Mouse (Mus musculus) stomach, postnatal 0 days (tissue): ENCODE data around the gene Trem3. TPM values are rescaled to one million over a fixed set of nuclear protein-coding genes. Genes with fewer than 3 reads are reported as not detected.

ENCODE experiments used
- ATAC-seq: fragments of 200-750 bp; cut with Nextera tagmentation; 2 replicates; pipeline ENCODE4 v1.8.0; 2017; ENCODE audit not compliant: low FRiP score, low TSS enrichment
- DNase-seq: peaks from one replicate; pipeline ENCODE4 v3.0.0-alpha.2; 2016; ENCODE audit warnings: low spot score
- H3K27ac ChIP-seq: fragments of 300-500 bp; sonication (generic); replicated peaks from 2 replicates; pipeline ENCODE4 v1.5.1; 2014; ENCODE audit warnings: mild to moderate bottlenecking, control low read depth
- H3K27me3 ChIP-seq: fragments of 300-500 bp; sonication (generic); 2 replicates; pipeline ENCODE4 v1.6.1; 2014; ENCODE audit warnings: low read length; ENCODE audit not compliant: control insufficient read depth, insufficient read depth
- H3K36me3 ChIP-seq: fragments of 300-500 bp; sonication (generic); 2 replicates; pipeline ENCODE4 v1.6.1; 2014; ENCODE audit warnings: low read length, mixed read lengths; ENCODE audit not compliant: control insufficient read depth, insufficient read depth
- H3K4me1 ChIP-seq: fragments of 300-500 bp; sonication (generic); replicated peaks from 2 replicates; pipeline ENCODE4 v1.6.1; 2014; ENCODE audit warnings: antibody characterized with exemption; ENCODE audit not compliant: control insufficient read depth, insufficient read depth
- H3K4me2 ChIP-seq: fragments of 300-500 bp; sonication (generic); replicated peaks from 2 replicates; pipeline ENCODE4 v1.6.1; 2014; ENCODE audit warnings: low read depth, mild to moderate bottlenecking, control low read depth, moderate library complexity
- H3K4me3 ChIP-seq: fragments of 300-500 bp; sonication (generic); 2 replicates; pipeline ENCODE4 v1.5.1; 2014; ENCODE audit warnings: low read depth, low read length, control low read depth
- H3K9ac ChIP-seq: fragments of 300-500 bp; sonication (generic); 2 replicates; pipeline ENCODE4 v1.6.1; 2014; ENCODE audit warnings: mild to moderate bottlenecking, low read length, control low read depth, mixed read lengths
- H3K9me3 ChIP-seq: fragments of 300-500 bp; sonication (generic); 2 replicates; pipeline ENCODE4 v1.6.1; 2016; ENCODE audit warnings: low read length; ENCODE audit not compliant: control insufficient read depth
- CTCF ChIP-seq: IDR thresholded peaks from 2 replicates; pipeline ENCODE4 v1.5.1; 2016; ENCODE audit warnings: antibody characterized with exemption, low read depth, mild to moderate bottlenecking, moderate library complexity
- EP300 ChIP-seq: optimal IDR thresholded peaks from 2 replicates; pipeline ENCODE3; 2016; ENCODE audit warnings: antibody characterized with exemption
- WGBS: fragments of 180-500 bp; shearing (Covaris S2); extraction: QIAGEN DNeasy Blood & Tissue Kit; methylation state at CpG from one replicate; pipeline ENCODE4 v1.1.7; 2014; 5-methylcytosine and 5-hydroxymethylcytosine counted together
- polyA plus RNA-seq: library from polyadenylated mRNA; unstranded; fragments of >200 nt; fragmentation: Nextera tagmentation; extraction: Ambion mirVana; gene quantifications from 2 replicates; pipeline ENCODE4 v1.2.1, GENCODE M21; 2015

Gene Trem3
- polyA plus RNA-seq, 1 experiment from 2014 or later: not detected

- Histone ChIP-seq H3K36me3 (no peaks in the 10 kb centered on the region), H3K4me3 (no peak overlapping the region), H3K9me3 (no peaks in the 10 kb centered on the region), H3K9ac (no peak overlapping the region), H3K27me3 (no peaks in the 10 kb centered on the region), H3K27ac (no peak overlapping the region), H3K4me2 (no peak overlapping the region), H3K4me1 (no peaks in the 10 kb centered on the region)
- ATAC-seq: no peak
- TF ChIP-seq CTCF (no peak), EP300 (no peak)
- DNase-seq: no peak
- WGBS: 13% methylated on average over 2 of the region's 2 CpGs
Observed at GRCm38 (mm10) chr17:48266138-48266537, 18.6 kb downstream of the Trem3 start.

- no peaks in the 10 kb centered on the region for H3K4me1 ChIP-seq
- H3K27ac ChIP-seq: no peak overlapping the region
- no peak overlapping the region for H3K4me2 ChIP-seq
- H3K9ac ChIP-seq: no peak overlapping the region
- WGBS: 28% methylated on average over 2 of the region's 2 CpGs
- H3K9me3 ChIP-seq: no peaks in the 10 kb centered on the region
- DNase-seq (no peak), ATAC-seq (no peak)
- no peak for TF ChIP-seq CTCF
- TF ChIP-seq EP300: no peak
- no peaks in the 10 kb centered on the region for H3K27me3 ChIP-seq
- H3K4me3 ChIP-seq: no peak overlapping the region
- no peaks in the 10 kb centered on the region for H3K36me3 ChIP-seq
Observed at GRCm38 (mm10) chr17:48266610-48267304, 19.2 kb downstream of the Trem3 start.

- H3K27ac ChIP-seq: no peak overlapping the region
- no peak for TF ChIP-seq EP300
- no peaks in the 10 kb centered on the region for H3K27me3 ChIP-seq
- ATAC-seq (no peak), DNase-seq (no peak)
- H3K9me3 ChIP-seq: no peaks in the 10 kb centered on the region
- no peaks in the 10 kb centered on the region for H3K36me3 ChIP-seq
- no peak overlapping the region for H3K4me3 ChIP-seq
- WGBS: 74% methylated on average over 1 of the region's 1 CpGs
- no peak overlapping the region for H3K4me2 ChIP-seq
- H3K4me1 ChIP-seq: no peaks in the 10 kb centered on the region
- no peak overlapping the region for H3K9ac ChIP-seq
Observed at GRCm38 (mm10) chr17:48267591-48267990, 20.0 kb downstream of the Trem3 start.

- TF ChIP-seq EP300 (no peak), CTCF (no peak)
- no peak overlapping the region for H3K27ac ChIP-seq
- no peak overlapping the region for H3K4me2 ChIP-seq
- H3K27me3 ChIP-seq: no peaks in the 10 kb centered on the region
- ATAC-seq (no peak), DNase-seq (no peak)
- no peaks in the 10 kb centered on the region for H3K4me1 ChIP-seq
- H3K9ac ChIP-seq: no peak overlapping the region
- no peaks in the 10 kb centered on the region for H3K9me3 ChIP-seq
- H3K36me3 ChIP-seq: no peaks in the 10 kb centered on the region
- H3K4me3 ChIP-seq: no peak overlapping the region
Observed at GRCm38 (mm10) chr17:48268276-48268675, 20.7 kb downstream of the Trem3 start.

GRCm38 (mm10) chr17:48269833-48270232 lies 22.3 kb downstream of the Trem3 start:
- Histone ChIP-seq H3K4me3 (no peak overlapping the region), H3K4me1 (no peaks in the 10 kb centered on the region), H3K36me3 (no peaks in the 10 kb centered on the region), H3K9me3 (no peaks in the 10 kb centered on the region), H3K9ac (no peak overlapping the region), H3K27ac (no peak overlapping the region), H3K4me2 (no peak overlapping the region), H3K27me3 (no peaks in the 10 kb centered on the region)
- 66% methylated on average over 4 of the region's 4 CpGs for WGBS
- no peak for TF ChIP-seq CTCF
- TF ChIP-seq EP300: no peak
- no peak for ATAC-seq
- no peak for DNase-seq

- ATAC-seq: no peak
- Histone ChIP-seq H3K4me2 (no peak overlapping the region), H3K9ac (no peak overlapping the region)
Observed at GRCm38 (mm10) chr17:48272158-48272557, 24.6 kb downstream of the Trem3 start.

More at GRCm38 (mm10) chr17:48272158-48272557, 24.6 kb downstream of the Trem3 start:
- no peak for DNase-seq
- TF ChIP-seq EP300 (no peak), CTCF (no peak)
- 69% methylated on average over 5 of the region's 5 CpGs for WGBS
- no peaks in the 10 kb centered on the region for H3K4me1 ChIP-seq
- H3K27ac ChIP-seq: no peak overlapping the region
- no peak overlapping the region for H3K4me3 ChIP-seq
- no peaks in the 10 kb centered on the region for H3K27me3 ChIP-seq
- no peaks in the 10 kb centered on the region for H3K36me3 ChIP-seq
- H3K9me3 ChIP-seq: no peaks in the 10 kb centered on the region
